28 mouse cellular contexts compared by ENCODE assay signal in the genomic region with DNA sequence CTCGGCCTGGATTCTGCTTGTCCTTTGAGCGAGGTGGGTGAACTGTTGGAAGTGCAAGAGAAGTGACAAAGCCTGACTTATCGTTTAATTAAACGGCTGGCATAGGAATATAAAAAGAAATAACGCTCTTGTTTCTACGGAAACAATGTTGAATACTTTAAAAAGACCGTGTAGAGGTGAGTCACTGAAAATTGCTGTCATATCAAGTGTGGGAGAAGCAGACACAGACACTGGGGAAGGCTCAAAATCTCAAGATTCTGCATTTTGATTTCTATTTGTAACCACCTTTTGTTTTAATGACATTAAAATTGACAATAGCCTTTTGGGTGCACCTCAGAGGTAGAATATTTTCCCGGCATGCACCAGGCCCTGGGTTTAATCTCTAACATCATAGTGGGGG. TPM values are rescaled to one million over a fixed set of nuclear protein-coding genes. Genes with fewer than 3 reads are reported as not detected.
"Had no signal": no experiment of that assay in that cellular context is flagged by ENCODE, and none has a peak within 500 bp of the region (broad histone marks: within the 10 kb centered on the region; RNA-seq: fewer than 3 reads in every experiment).

No protein-coding gene starts in this region.

- H3K9ac ChIP-seq: heart, embryonic 13.5 days; heart, embryonic 15.5 days; hindbrain, embryonic 12.5 days; hindbrain, embryonic 14.5 days; intestine, embryonic 15.5 days; limb, embryonic 13.5 days; limb, embryonic 15.5 days; liver, embryonic 12.5 days; liver, embryonic 14.5 days had no signal

- H3K4me3 ChIP-seq: gastrocnemius, adult 2 months; heart, adult 2 months; heart, embryonic 13.5 days; heart, embryonic 15.5 days; hindbrain, embryonic 10.5 days; hindbrain, embryonic 12.5 days; intestine, embryonic 15.5 days; limb, embryonic 13.5 days; limb, embryonic 15.5 days; liver, embryonic 12.5 days had no signal

- H3K27ac ChIP-seq: gastrocnemius, adult 2 months; heart, adult 2 months; heart, embryonic 13.5 days; heart, embryonic 15.5 days; hindbrain, embryonic 10.5 days; hindbrain, embryonic 12.5 days; hindbrain, embryonic 14.5 days; intestine, embryonic 15.5 days; limb, embryonic 13.5 days; limb, embryonic 15.5 days; liver, embryonic 12.5 days; liver, embryonic 14.5 days had no signal

- H3K4me2 ChIP-seq: heart, embryonic 11.5 days; heart, embryonic 13.5 days; heart, embryonic 15.5 days; hindbrain, embryonic 12.5 days; hindbrain, embryonic 14.5 days; intestine, embryonic 15.5 days; limb, embryonic 13.5 days; limb, embryonic 15.5 days; liver, embryonic 12.5 days had no signal

- H3K9me3 ChIP-seq: heart, embryonic 15.5 days; hindbrain, embryonic 12.5 days; intestine, embryonic 15.5 days; limb, embryonic 15.5 days had no signal

- DNase-seq: gastrocnemius, adult 2 months; gastrocnemius, postnatal 10 days; gastrocnemius, postnatal 25 days; heart, adult 2 months; heart, postnatal 4 days; kidney, adult 18-20 months; kidney, adult 8-10 months; kidney, postnatal 10 days; kidney, postnatal 25 days; kidney, postnatal 4 days; layer of hippocampus, postnatal 36 days; left cerebral cortex, postnatal 4 days; lung, adult 18-20 months had no signal

- ATAC-seq: hindbrain, embryonic 16.5 days; inflammation-experienced regulatory T-cells, adult 6 months; intestine, embryonic 15.5 days; intestine, postnatal 0 days; liver, embryonic 12.5 days had no signal

- H3K4me1 ChIP-seq: heart, embryonic 13.5 days; heart, embryonic 15.5 days; hindbrain, embryonic 12.5 days; intestine, embryonic 15.5 days; limb, embryonic 13.5 days; limb, embryonic 15.5 days; liver, embryonic 12.5 days had no signal

- H3K27me3 ChIP-seq: heart, embryonic 13.5 days; heart, embryonic 15.5 days; hindbrain, embryonic 12.5 days; intestine, embryonic 15.5 days; limb, embryonic 13.5 days; limb, embryonic 15.5 days; liver, embryonic 12.5 days had no signal

- H3K36me3 ChIP-seq: heart, embryonic 15.5 days; hindbrain, embryonic 10.5 days; hindbrain, embryonic 12.5 days; intestine, embryonic 15.5 days; limb, embryonic 15.5 days; liver, embryonic 12.5 days had no signal

RNA-seq across cellular contexts. Expression of a gene that starts 14.6 kb away (rescaled TPM):
- total RNA-seq: granulocyte monocyte progenitor cell, adult 5-6 weeks had no signal
